Mouse (Mus musculus) left cerebral cortex, adult 11 months (tissue): ENCODE results near the gene Pate4.
"Not testable (repeated sequence)": the region's sequence is repeated elsewhere in the genome, so short reads cannot be mapped to it uniquely, and the experiment has no call there.

ENCODE experiments used
- DNase-seq: peaks from one replicate; pipeline ENCODE4 v3.0.0; 2022; ENCODE audit warnings: low spot score

The Pate4 gene

DNA sequence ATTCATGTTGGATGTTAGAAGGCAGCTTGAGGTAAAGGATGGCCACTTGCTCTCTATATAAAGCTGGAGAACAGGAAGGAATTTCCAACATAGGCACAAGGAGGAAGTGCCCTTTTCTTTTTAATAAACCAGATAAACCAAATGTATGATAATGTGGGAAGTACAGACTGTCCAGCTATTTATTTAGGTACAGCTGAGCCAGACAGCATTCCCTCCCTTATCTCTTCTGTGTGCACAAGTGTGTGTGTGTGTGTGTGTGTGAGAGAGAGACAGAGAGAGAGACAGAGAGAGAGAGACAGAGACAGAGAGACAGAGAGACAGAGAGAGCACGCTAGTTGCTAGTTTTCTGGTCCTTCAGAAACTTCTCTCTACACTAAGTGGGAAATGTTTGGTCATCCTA, at the start of gene Pate4:
Pate4 (minus strand) TSS at position 101 of the 400 bp plus-strand sequence.
- no peak for DNase-seq

DNA sequence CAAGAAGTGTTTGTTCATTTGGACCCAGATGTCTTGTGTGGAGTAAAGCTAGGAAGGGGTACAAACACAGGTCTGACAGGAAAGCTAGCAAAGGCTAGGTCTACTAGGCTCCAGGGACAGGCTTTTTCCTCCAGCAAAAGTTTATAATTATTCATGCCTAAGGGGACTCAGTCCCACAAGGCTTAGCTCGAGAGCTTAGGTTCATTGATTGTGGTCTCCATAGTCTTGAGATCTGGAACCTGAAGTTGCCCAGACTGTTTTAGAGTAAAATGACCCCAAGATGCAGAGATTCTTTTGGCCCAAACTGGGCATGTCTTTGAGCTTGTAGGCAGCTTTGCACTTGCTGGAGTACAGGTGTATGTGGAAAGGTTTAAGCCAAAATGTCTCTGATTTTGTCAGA, 36.4 kb upstream of the Pate4 start, which contains the start of gene Pate3:
Pate3 (minus strand) TSS at position 101 of the 400 bp plus-strand sequence.
- no peak for DNase-seq

DNA sequence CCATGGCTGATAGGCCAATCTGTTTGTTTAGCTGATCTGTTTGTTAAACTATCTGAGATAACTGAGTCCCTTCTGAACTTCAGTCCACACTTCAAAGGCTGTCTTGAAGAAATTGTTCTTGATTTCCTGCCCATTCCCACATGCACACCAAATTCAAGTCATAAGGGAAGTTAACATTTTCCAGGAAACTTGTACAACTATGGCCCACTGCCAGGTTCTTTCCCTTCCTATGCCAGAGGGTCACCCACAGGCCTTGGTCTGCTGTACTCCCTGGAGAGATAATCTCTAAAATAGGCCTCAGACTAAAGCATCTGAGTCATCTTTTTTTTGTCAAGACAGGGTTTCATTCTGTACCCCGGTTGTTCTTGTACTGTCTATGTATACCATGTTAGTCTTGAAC, 21.2 kb upstream of the Pate4 start:
- no peak for DNase-seq

DNA sequence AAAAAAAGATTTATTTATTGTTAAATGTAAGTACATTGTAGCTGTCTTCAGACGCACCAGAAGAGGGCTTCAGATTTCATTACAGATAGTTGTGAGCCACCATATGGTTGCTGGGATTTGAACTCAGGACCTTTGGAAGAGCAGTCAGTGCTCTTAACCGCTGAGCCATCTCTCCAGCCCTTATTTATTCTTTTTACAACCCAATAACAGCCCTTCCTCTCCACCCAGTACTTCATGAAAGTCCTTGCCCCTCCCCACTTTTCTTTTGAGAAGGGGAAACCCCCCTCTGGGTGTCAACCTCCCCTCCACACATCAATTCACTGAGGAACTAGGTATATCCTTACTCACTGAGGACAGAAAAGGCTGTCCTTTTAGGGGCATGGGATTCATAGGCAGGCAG, 5.0 kb upstream of the Pate4 start:
- not testable (repeated sequence) for DNase-seq

DNA sequence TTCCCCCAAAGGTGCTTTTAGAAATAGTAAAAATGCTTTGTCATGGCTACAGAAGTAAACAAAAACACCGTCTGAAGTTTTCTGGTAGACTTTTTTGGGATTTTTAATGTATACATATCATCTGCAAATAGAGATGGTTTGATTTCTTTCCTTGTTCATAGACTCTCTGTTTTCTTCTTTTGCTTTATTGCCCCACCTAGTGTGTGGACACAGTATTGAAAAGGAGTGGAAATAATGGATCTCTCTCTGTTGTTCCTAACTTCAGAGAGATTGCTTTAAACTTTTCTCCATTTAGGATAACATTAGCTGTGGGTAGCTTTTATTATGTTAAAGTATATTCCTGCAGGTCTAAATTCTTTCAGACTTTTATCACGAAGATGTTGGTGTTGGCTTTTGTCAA, 2.3 kb upstream of the Pate4 start:
- DNase-seq: no peak

DNA sequence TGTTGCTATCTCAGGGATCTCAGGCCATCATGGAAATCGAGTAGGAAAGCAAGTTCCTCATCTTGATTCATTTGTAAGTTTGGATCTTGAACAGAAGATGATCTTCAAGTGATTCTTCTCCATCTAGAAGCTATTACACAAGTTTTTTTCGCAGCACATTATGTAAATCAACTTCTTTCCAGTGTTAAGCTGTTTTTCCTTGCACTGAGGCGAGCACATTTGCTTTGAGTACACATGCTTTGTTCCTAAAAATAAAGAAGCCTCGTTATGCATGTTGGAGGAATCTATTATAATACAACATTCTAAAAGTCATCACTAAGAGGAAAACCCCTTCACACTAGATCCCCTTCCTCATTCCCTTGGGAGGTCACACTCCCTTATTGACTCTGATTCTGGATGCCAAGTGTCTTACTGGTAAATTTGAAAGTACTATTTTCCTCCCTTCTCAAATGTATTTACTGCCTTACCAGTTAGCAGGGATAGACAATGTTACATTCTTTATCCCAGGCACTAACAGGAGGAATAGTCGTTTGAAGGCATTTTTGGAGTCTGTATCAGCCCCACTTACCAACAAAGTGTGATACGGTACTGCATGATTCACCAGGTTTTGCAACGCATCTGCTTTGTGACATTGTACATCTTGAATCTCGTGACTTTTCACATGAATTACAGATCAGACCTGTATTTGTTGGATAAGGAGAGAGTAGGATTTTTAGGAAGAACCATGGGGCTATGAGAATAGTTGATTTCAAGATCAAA, 3.9 kb downstream of the Pate4 start:
- DNase-seq: peak; percentile 13

DNA sequence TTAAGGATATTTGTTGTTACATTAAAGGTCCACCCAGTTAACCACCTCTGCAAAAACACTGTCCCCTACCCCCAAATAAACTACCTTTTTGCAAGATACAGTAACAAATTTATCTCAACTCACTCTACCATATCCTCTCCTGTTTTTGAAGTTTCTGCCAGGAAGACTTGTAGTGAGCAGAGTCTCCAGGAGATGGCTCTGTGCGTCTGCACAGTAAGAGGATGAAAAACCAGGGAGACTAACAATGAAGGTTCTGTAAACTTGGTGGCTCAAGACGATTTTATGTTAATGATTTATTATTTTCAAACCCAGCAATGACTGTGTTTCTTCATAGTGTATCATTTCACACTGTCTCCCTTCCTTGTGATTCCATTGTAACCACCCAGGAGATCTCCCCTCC, 18.8 kb downstream of the Pate4 start:
- DNase-seq: no peak

DNA sequence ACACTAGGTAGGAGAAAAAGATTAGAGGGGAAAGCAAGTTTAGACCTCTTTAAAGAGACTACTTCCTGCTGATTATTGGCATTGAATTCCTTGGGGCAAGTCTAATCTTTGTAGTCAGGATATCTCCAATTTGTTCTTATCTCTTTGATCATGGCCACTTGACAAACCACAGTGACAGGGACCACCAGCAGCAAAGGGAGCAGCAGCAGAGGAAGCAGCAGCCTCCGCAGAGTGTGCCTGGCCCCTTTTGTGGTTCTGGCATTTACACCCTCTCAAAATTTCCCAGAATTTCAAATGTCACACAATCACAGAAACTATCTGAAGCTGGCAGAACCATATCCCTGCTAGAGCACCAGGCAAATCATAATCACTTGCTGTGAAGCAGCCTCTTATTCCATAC, 24.1 kb downstream of the Pate4 start:
- no peak for DNase-seq

DNA sequence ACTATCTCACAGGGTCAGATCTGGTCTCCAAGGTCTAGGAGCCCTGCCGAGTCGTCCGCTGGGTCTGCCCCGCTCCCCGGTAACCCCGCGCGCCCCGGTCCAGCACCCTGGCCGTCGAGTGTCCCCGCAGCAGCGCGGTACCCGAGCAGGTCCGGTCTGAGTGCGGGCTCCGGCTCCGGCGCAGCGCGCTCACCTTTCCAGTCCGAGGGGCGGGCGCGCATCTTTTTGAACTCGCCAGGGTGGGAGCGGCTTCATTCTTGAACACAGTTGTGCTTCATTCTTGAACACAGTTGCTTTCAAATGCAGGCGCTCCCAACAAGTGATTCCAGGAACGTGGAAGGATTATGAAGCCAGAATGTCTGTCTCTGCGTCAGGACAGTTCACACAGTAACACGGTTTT, 37.3 kb downstream of the Pate4 start:
- no peak for DNase-seq

DNA sequence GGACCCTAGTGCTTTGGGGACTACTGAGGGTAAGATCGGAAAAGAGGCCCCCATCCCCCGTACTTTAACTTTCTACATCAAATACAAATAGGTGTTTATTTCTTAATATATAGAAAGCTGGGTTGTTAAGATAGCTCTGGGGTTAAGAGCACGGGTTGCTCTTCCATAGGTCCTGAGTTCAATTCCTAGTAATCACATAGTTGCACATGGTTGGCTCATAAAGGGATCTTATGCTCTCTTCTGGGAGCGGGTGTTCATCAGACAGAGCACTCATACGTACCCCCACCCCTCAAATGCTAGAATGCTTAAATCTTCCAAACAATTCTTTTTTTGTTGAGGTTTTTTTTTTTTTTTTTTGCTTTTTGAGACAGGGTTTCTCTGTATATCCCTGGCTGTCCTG, 41.1 kb downstream of the Pate4 start:
- no peak for DNase-seq

DNA sequence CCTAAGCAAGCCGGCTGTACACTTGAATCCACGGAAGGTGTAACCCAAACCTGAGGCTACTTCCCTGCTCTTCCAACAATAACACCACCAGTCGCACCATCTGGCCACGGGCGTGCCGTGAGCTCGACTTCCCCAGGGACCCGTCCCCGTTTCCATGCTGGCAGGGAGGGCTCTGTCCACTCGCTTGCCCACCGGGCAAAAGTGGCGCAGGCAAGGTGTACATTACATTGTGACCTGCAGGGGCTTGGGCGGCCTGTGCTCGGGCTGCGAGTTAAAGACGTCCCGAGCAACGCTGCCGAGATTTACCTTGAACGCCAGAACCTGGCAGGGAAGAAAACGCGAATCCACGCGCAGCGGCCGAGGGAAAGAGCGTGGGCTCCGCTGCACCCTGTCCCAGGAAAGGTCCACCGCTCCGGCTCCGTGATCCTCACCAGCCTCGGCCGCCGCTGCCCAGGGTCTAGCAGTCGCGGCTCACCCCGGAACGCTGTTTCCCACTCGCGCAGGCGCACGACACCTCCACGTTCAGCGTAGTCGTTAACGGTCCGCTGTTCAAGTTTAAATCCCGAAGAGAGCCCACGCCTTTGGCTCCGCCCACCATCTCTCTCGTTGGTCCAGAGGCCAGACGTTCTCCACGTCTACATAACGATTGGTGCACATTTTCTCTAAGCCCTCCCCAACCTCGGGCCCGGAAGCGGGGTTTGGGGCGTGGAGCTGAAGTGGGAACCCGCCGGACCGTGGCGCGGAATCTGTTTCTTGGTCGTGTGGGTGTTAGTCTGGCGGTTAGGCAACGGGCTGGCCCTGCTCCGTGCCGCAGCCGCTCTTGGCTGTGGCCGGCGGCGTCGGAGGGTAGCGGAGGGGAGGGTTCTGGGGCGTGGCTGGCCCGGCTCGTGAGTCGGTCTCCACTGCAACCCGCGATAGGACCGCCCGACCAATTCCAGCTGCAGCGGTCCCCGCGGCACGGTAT, 41.9 kb downstream of the Pate4 start, which contains the start of the genes Pate2 and Hyls1:
Pate2 (plus strand) TSS at position 714 of the 964 bp plus-strand sequence.
Hyls1 (minus strand) TSS at position 828 of the 964 bp plus-strand sequence.
- DNase-seq: peak; percentile 91

DNA sequence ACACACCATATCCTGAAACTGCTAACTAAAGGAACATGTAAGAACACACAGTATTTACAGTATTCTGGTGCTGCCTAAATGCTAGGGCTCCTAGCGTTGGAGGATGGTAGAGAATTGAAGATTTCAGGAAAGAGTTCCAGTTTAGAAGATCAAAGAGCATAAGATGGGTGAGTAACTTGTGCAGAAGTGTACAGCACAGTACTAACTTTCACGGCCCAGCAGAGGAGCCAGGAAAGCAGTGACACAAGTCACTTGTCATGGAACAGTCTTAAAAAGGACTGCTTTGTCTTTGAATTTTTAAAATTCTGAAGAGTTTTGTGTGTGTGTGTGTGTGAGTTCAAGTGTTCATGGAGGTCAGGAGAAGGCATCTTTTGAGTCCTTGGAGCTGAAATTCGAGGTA, 43.7 kb downstream of the Pate4 start:
- DNase-seq: no peak

DNA sequence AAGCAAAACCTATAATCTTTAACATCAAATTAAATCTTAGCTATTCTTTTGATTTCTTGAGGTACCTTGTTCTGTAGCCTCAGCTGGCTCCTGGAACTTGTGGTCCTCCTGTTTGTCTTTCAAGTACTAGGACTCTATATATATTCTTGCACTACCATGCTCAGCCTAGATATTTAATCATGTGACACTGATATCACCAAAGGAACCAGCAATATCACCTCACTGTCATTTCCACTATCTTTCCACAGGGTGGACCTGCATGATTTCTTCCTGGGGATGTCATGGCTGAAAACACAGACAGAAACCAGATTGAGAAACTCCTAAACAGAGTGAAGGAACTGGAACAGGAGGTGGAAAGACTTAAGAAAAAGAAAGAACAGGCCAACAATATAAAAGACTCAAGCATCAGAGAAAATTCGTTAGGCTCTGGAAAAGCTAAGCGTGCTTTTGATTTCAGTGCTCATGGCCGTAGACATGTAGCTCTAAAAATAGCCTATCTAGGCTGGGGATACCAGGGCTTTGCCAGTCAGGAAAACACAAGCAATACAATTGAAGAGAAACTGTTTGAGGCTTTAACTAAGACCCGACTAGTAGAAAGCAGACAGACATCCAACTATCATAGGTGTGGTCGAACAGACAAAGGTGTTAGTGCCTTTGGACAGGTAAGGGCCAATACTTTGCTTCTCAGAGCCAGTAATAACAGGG, 47.1 kb downstream of the Pate4 start:
- DNase-seq: no peak

DNA sequence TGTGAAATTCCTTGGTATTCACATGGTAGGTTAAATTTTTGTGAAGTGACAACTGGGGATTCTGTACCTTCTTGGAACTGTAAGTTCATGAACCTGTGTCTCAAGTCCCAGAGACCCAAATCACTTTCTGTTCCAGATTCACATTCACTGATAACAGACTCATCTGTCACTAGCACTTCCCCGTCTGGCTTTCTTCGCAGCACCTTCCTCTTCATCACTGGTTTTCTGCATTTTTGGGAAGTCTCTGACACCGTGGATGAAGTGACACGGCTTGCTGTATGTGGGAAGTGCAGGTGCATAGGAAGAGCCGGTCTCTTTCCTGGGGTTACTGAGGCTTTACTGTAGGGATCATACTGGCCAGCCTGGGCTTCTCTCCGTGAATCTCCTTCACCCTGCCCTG, 50.2 kb downstream of the Pate4 start:
- DNase-seq: no peak

DNA sequence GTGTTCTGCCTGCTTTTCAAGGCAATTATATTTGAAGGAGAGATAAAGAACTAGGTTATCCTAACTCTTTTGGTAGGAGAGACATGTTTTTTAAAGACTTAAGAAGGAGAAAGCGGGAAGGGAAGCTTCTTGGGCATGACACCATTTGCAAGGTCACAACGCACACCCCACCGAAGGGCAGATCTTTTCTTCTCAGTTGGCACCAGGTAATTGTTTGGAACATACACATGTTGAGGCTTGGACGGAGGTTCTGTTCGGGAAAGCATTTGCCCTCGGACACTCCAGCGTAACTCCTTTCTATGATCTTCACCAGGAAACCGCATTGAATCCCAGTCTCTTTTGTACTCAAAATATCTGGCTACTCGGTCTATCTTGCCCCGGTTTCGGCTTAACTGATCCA, 50.7 kb downstream of the Pate4 start:
- DNase-seq: no peak

DNA sequence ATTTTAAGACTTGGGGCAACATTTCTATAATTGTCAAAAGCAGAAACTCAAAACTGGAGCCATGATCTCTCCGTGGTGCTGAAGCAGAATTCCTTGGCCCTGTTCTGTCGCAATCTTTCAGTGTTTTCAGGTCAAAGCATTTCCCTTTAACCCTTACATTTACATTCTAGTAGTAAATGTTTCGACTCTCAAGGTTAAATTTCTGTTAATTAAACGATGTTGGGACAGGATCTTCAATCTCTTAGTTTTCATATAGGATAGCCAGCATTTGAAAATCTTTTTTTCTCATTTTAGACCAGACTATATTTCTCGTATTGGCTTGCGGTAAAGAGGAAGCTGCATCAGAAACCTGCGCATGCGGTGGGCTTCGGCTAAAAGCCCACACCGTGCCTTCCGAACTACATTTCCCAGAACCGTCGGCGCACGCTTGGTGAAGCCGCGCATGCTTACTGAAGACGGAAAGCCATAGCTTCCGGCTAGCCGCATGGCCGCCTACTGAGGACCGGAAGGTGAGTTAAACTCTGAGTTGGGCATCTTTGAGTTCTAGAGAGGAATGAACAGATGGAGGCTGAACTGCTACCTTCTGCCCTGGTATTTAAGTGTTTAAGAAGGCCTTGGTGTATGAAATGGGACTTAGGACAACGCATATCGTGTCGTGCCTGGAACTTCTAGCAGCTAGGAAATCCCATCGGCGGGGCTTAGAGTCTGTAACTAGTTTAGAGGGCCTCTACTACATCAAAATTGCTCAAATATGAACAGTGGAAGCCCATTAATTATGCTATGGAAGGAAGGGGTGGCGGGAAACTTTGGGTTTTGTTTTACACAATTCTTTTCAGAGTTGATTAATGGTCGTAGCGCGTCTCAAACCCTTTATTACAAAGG, 52.5 kb downstream of the Pate4 start:
- peak; percentile 72 for DNase-seq

DNA sequence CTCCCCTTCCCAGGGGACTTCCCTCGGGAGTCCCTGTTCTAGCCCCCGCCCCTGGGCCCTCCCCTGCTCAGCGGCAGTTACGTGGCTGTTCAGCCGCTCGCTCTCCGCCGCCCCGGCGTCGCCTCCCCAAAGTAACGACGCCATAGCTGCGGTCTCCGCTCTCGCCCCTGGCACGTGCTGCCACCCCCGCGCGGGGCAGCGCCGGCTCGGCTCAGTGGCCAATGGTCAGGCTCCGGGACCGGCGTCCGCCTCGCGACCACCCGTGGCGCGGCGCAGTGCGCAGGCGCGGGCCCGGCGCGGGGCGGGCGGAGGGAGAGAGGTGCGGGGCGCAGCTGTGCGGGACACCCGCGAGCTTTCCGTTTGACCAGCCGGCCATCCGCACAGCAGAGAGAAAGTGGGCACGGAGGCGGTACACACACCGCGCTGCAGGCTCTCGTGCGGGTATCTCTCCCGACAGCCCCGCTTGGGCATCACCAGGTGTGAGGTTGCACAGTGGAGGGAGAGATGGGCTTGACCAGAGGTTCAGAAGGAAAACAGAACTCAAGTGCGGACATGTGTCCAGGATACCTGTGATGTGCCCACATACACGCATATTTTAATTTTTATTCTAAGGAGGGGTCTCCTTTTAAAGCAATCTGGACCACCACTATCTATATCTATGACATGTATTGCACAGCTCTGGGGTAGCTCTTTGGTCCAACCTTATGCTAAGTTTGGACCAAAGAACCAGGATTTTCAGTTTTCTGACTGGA, 53.3 kb downstream of the Pate4 start, which contains the start of the genes Ddx25 and Pus3:
Ddx25 (minus strand) TSS at position 272 of the 752 bp plus-strand sequence.
Pus3 (plus strand) TSS at position 339 of the 752 bp plus-strand sequence.
- DNase-seq: peak; percentile 51
